In the genomic region with DNA sequence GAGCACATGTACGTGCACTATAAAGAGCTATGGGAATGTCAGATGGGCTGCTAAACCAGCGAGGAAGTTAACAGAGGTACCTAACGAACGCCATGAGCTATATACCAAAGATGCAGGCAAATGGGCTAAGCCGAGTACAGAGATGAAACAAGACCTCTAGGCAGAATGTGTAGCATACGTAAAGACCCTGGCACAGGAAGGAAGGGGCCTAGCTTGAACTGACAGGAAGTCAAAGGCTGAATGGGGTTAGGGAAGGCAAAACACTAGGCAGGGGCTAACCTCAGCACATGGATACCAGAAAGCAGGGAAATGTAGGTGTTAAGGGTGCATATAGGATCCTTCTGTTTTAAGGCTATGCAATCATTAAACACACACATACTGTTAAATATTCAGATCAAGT, we compare ENCODE assay signal across 18 mouse cellular contexts.
"Had no signal": no experiment of that assay in that cellular context is flagged by ENCODE, and none has a peak within 500 bp of the region (broad histone marks: within the 10 kb centered on the region; RNA-seq: fewer than 3 reads in every experiment).

No protein-coding gene starts in this region.

- H3K36me3 ChIP-seq: liver, embryonic 13.5 days; liver, embryonic 15.5 days; lung, embryonic 15.5 days; midbrain, embryonic 13.5 days; neural tube, embryonic 12.5 days; stomach, embryonic 15.5 days had no signal

- H3K9ac ChIP-seq: liver, embryonic 13.5 days; liver, embryonic 15.5 days; liver, postnatal 0 days; lung, embryonic 15.5 days; midbrain, embryonic 13.5 days; neural tube, embryonic 12.5 days; stomach, embryonic 15.5 days had no signal

- H3K27ac ChIP-seq: liver, embryonic 13.5 days; liver, embryonic 15.5 days; lung, embryonic 15.5 days; macrophage; midbrain, embryonic 13.5 days; neural tube, embryonic 12.5 days; stomach, embryonic 15.5 days; stomach, postnatal 0 days had no signal

- H3K4me2 ChIP-seq: liver, embryonic 11.5 days; liver, embryonic 13.5 days; liver, embryonic 15.5 days; lung, embryonic 15.5 days; midbrain, embryonic 11.5 days; midbrain, embryonic 13.5 days; neural tube, embryonic 12.5 days; stomach, embryonic 15.5 days had no signal

- H3K4me3 ChIP-seq: liver, embryonic 13.5 days; liver, embryonic 15.5 days; lung, embryonic 15.5 days; megakaryocyte, embryonic 14.5 days; midbrain, embryonic 13.5 days; neural tube, embryonic 12.5 days; stomach, embryonic 15.5 days had no signal

- ATAC-seq: liver, postnatal 0 days; lung, postnatal 0 days; midbrain, embryonic 13.5 days; midbrain, embryonic 16.5 days had no signal

- H3K27me3 ChIP-seq: liver, embryonic 13.5 days; liver, embryonic 15.5 days; lung, embryonic 15.5 days; midbrain, embryonic 13.5 days; neural tube, embryonic 12.5 days; stomach, embryonic 15.5 days had no signal

- H3K9me3 ChIP-seq: liver, embryonic 13.5 days; liver, embryonic 15.5 days; lung, embryonic 15.5 days; midbrain, embryonic 13.5 days; neural tube, embryonic 12.5 days; stomach, embryonic 15.5 days had no signal

- DNase-seq: liver, embryonic 13.5 days; liver, postnatal 0 days; lung, adult 2 months; lung, postnatal 14 days; lung, postnatal 36 days; right cerebral cortex, postnatal 14 days had no signal
